Mouse (Mus musculus): ENCODE measurements around the gene Ppib. TPM values are rescaled to one million over a fixed set of nuclear protein-coding genes. Genes with fewer than 3 reads are reported as not detected.

Ppib gene
- total RNA-seq, 1 experiment from 2014 or later, result 744 TPM

- peak; percentile 54 for ATAC-seq (replicated peaks; ENCODE audit: insufficient number of reproducible peaks, low FRiP score, low TSS enrichment, poor library complexity, severe bottlenecking)
These were observed 9.6 kb downstream of the Ppib start, which contains the start of gene Snx22 for GRCm38 (mm10) chr9:66069583-66069982. Snx22 (minus strand) TSS chr9:66069719.

GRCm38 (mm10) chr9:66070151-66070550 lies 10.1 kb downstream of the Ppib start:
- no peak for ATAC-seq (replicated peaks; ENCODE audit: insufficient number of reproducible peaks, low FRiP score, low TSS enrichment, poor library complexity, severe bottlenecking)

GRCm38 (mm10) chr9:66072754-66073153 lies 12.7 kb downstream of the Ppib start:
- ATAC-seq (replicated peaks; ENCODE audit: insufficient number of reproducible peaks, low FRiP score, low TSS enrichment, poor library complexity, severe bottlenecking), result 0 out of 2 replicates have a peak, but pooled peaks have one; percentile 24

GRCm38 (mm10) chr9:66078072-66078471 lies 18.1 kb downstream of the Ppib start:
- ATAC-seq (replicated peaks; ENCODE audit: insufficient number of reproducible peaks, low FRiP score, low TSS enrichment, poor library complexity, severe bottlenecking), result no peak

GRCm38 (mm10) chr9:66078493-66078892 lies 18.5 kb downstream of the Ppib start:
- ATAC-seq (replicated peaks; ENCODE audit: insufficient number of reproducible peaks, low FRiP score, low TSS enrichment, poor library complexity, severe bottlenecking), result no peak

GRCm38 (mm10) chr9:66080804-66081459 lies 20.9 kb downstream of the Ppib start:
- ATAC-seq (replicated peaks; ENCODE audit: insufficient number of reproducible peaks, low FRiP score, low TSS enrichment, poor library complexity, severe bottlenecking), result no peak

- ATAC-seq (replicated peaks; ENCODE audit: insufficient number of reproducible peaks, low FRiP score, low TSS enrichment, poor library complexity, severe bottlenecking), result no peak
These were observed 22.0 kb downstream of the Ppib start for GRCm38 (mm10) chr9:66081999-66082398.

GRCm38 (mm10) chr9:66084171-66084570 lies 24.1 kb downstream of the Ppib start:
- no peak for ATAC-seq (replicated peaks; ENCODE audit: insufficient number of reproducible peaks, low FRiP score, low TSS enrichment, poor library complexity, severe bottlenecking)

- no peak for ATAC-seq (replicated peaks; ENCODE audit: insufficient number of reproducible peaks, low FRiP score, low TSS enrichment, poor library complexity, severe bottlenecking)
These were observed 27.0 kb downstream of the Ppib start for GRCm38 (mm10) chr9:66087062-66087461.

GRCm38 (mm10) chr9:66088411-66088810 lies 28.4 kb downstream of the Ppib start:
- ATAC-seq (replicated peaks; ENCODE audit: insufficient number of reproducible peaks, low FRiP score, low TSS enrichment, poor library complexity, severe bottlenecking), result peak; percentile 40; the same call in 1 of the 2 replicates

- ATAC-seq (replicated peaks; ENCODE audit: insufficient number of reproducible peaks, low FRiP score, low TSS enrichment, poor library complexity, severe bottlenecking), result no peak
These were observed 30.7 kb downstream of the Ppib start for GRCm38 (mm10) chr9:66090593-66091244.

GRCm38 (mm10) chr9:66091327-66092231 lies 31.6 kb downstream of the Ppib start:
- no peak for ATAC-seq (replicated peaks; ENCODE audit: insufficient number of reproducible peaks, low FRiP score, low TSS enrichment, poor library complexity, severe bottlenecking)

GRCm38 (mm10) chr9:66092664-66093063 lies 32.6 kb downstream of the Ppib start:
- no peak for ATAC-seq (replicated peaks; ENCODE audit: insufficient number of reproducible peaks, low FRiP score, low TSS enrichment, poor library complexity, severe bottlenecking)

- no peak for ATAC-seq (replicated peaks; ENCODE audit: insufficient number of reproducible peaks, low FRiP score, low TSS enrichment, poor library complexity, severe bottlenecking)
These were observed 41.6 kb downstream of the Ppib start for GRCm38 (mm10) chr9:66101577-66101976.

- no peak for ATAC-seq (replicated peaks; ENCODE audit: insufficient number of reproducible peaks, low FRiP score, low TSS enrichment, poor library complexity, severe bottlenecking)
These were observed 42.6 kb downstream of the Ppib start for GRCm38 (mm10) chr9:66102668-66103067.

- ATAC-seq (replicated peaks; ENCODE audit: insufficient number of reproducible peaks, low FRiP score, low TSS enrichment, poor library complexity, severe bottlenecking), result no peak
These were observed 44.6 kb downstream of the Ppib start for GRCm38 (mm10) chr9:66104601-66105000.

GRCm38 (mm10) chr9:66105168-66105567 lies 45.1 kb downstream of the Ppib start:
- no peak for ATAC-seq (replicated peaks; ENCODE audit: insufficient number of reproducible peaks, low FRiP score, low TSS enrichment, poor library complexity, severe bottlenecking)

- no peak for ATAC-seq (replicated peaks; ENCODE audit: insufficient number of reproducible peaks, low FRiP score, low TSS enrichment, poor library complexity, severe bottlenecking)
These were observed 49.6 kb downstream of the Ppib start for GRCm38 (mm10) chr9:66109574-66109973.

GRCm38 (mm10) chr9:66110126-66110525 lies 50.1 kb downstream of the Ppib start:
- ATAC-seq (replicated peaks; ENCODE audit: insufficient number of reproducible peaks, low FRiP score, low TSS enrichment, poor library complexity, severe bottlenecking), result no peak

Data from monocyte, adult 5-6 weeks (primary cell).